Mouse (Mus musculus): ENCODE measurements around the gene Tmem120b. TPM values are rescaled to one million over a fixed set of nuclear protein-coding genes. Genes with fewer than 3 reads are reported as not detected.
"Not testable (repeated sequence)": the region's sequence is repeated elsewhere in the genome, so short reads cannot be mapped to it uniquely, and the experiment has no call there.

Tmem120b gene
- total RNA-seq, 2 experiments from 2014 or later: 24.0 to 25.9 TPM

GRCm38 (mm10) chr5:123050918-123051317, 17.3 kb upstream of the Tmem120b start:
- DNase-seq (ENCODE audit: low spot score in 2 of 2): no peak

- DNase-seq (ENCODE audit: low spot score in 2 of 2): no peak
Measured at GRCm38 (mm10) chr5:123051736-123052135, 16.5 kb upstream of the Tmem120b start.

GRCm38 (mm10) chr5:123057366-123058250, 10.6 kb upstream of the Tmem120b start:
- peak; percentile 97 to 99 for DNase-seq (ENCODE audit: low spot score in 2 of 2)

GRCm38 (mm10) chr5:123058251-123059102, 9.7 kb upstream of the Tmem120b start:
- no peak for DNase-seq (ENCODE audit: low spot score in 2 of 2)

GRCm38 (mm10) chr5:123059757-123060520, 8.3 kb upstream of the Tmem120b start:
- no peak for DNase-seq (ENCODE audit: low spot score in 2 of 2)

GRCm38 (mm10) chr5:123060706-123061401, 7.4 kb upstream of the Tmem120b start:
- DNase-seq (ENCODE audit: low spot score in 2 of 2): no peak

GRCm38 (mm10) chr5:123061402-123061749, 6.8 kb upstream of the Tmem120b start:
- not testable (repeated sequence) for DNase-seq (ENCODE audit: low spot score in 2 of 2)

- no peak for DNase-seq (ENCODE audit: low spot score in 2 of 2)
Measured at GRCm38 (mm10) chr5:123063141-123063540, 5.1 kb upstream of the Tmem120b start.

- DNase-seq (ENCODE audit: low spot score in 2 of 2): peak in 1 of 2 experiments; percentile 67
Measured at GRCm38 (mm10) chr5:123064207-123064606, 4.0 kb upstream of the Tmem120b start.

GRCm38 (mm10) chr5:123067395-123067995, 720 bp upstream of the Tmem120b start:
- no peak for DNase-seq (ENCODE audit: low spot score in 2 of 2)

- no peak for DNase-seq (ENCODE audit: low spot score in 2 of 2)
Measured at GRCm38 (mm10) chr5:123068714-123069113, 499 bp downstream of the Tmem120b start.

- peak; percentile 96 for DNase-seq (ENCODE audit: low spot score in 2 of 2)
Measured at GRCm38 (mm10) chr5:123075576-123076418, 7.6 kb downstream of the Tmem120b start.

- no peak for DNase-seq (ENCODE audit: low spot score in 2 of 2)
Measured at GRCm38 (mm10) chr5:123076419-123077281, 8.4 kb downstream of the Tmem120b start.

- DNase-seq (ENCODE audit: low spot score in 2 of 2): no peak
Measured at GRCm38 (mm10) chr5:123079568-123079967, 11.4 kb downstream of the Tmem120b start.

GRCm38 (mm10) chr5:123080041-123080440, 11.8 kb downstream of the Tmem120b start:
- no peak for DNase-seq (ENCODE audit: low spot score in 2 of 2)

GRCm38 (mm10) chr5:123080510-123080909, 12.3 kb downstream of the Tmem120b start:
- DNase-seq (ENCODE audit: low spot score in 2 of 2): no peak

GRCm38 (mm10) chr5:123083340-123084050, 15.3 kb downstream of the Tmem120b start:
- DNase-seq (ENCODE audit: low spot score in 2 of 2): no peak

GRCm38 (mm10) chr5:123086501-123086900, 18.3 kb downstream of the Tmem120b start:
- DNase-seq (ENCODE audit: low spot score in 2 of 2): no peak

All from gastrocnemius, postnatal 4 days (tissue).